Mouse (Mus musculus) neural tube, embryonic 14.5 days (tissue): ENCODE data around the gene Nedd9. TPM values are rescaled to one million over a fixed set of nuclear protein-coding genes. Genes with fewer than 3 reads are reported as not detected.

Experiments used
- ATAC-seq: fragments of 200-750 bp; cut with Nextera tagmentation; 2 replicates; pipeline ENCODE4 v1.8.0; 2017; ENCODE audit warnings: low read depth, mild to moderate bottlenecking, moderate TSS enrichment, moderate library complexity
- H3K27ac ChIP-seq: fragments of 300-500 bp; sonication (generic); 2 replicates; pipeline ENCODE4 v1.5.1; 2014; ENCODE audit warnings: low read depth, mild to moderate bottlenecking, control low read depth, low read length, moderate library complexity, mixed read lengths
- H3K27me3 ChIP-seq: fragments of 300-500 bp; sonication (generic); 2 replicates; pipeline ENCODE4 v1.6.1; 2014; ENCODE audit warnings: low read length; ENCODE audit not compliant: control insufficient read depth, insufficient read depth
- H3K36me3 ChIP-seq: fragments of 300-500 bp; sonication (generic); 2 replicates; pipeline ENCODE4 v1.6.1; 2014; ENCODE audit warnings: low read length, mixed read lengths; ENCODE audit not compliant: control insufficient read depth, insufficient read depth
- H3K4me1 ChIP-seq: fragments of 300-500 bp; sonication (generic); 2 replicates; pipeline ENCODE4 v1.6.1; 2014; ENCODE audit warnings: low read length; ENCODE audit not compliant: control insufficient read depth, insufficient read depth
- H3K4me2 ChIP-seq: fragments of 300-500 bp; sonication (generic); 2 replicates; pipeline ENCODE4 v1.6.1; 2014; ENCODE audit warnings: mild to moderate bottlenecking, low read depth, low read length, control low read depth
- H3K4me3 ChIP-seq: fragments of 300-500 bp; sonication (generic); 2 replicates; pipeline ENCODE4 v1.5.1; 2014; ENCODE audit warnings: low read depth, low read length, control low read depth, mixed read lengths
- H3K9ac ChIP-seq: fragments of 300-500 bp; sonication (generic); replicated peaks from 2 replicates; pipeline ENCODE4 v1.6.1; 2014; ENCODE audit warnings: low read depth, mild to moderate bottlenecking, control low read depth, low read length, mixed read lengths
- H3K9me3 ChIP-seq: fragments of 300-500 bp; sonication (generic); 2 replicates; pipeline ENCODE4 v1.6.1; 2016; ENCODE audit warnings: low read length; ENCODE audit not compliant: control insufficient read depth
- WGBS: fragments of 180-500 bp; shearing (Covaris S2); extraction: QIAGEN DNeasy Blood & Tissue Kit; methylation state at CpG from one replicate; pipeline ENCODE4 v1.1.7; 2014; 5-methylcytosine and 5-hydroxymethylcytosine counted together
- polyA plus RNA-seq: library from polyadenylated mRNA; unstranded; fragments of >200 nt; fragmentation: Nextera tagmentation; extraction: Ambion mirVana; gene quantifications from 2 replicates; pipeline ENCODE4 v1.2.1, GENCODE M21; 2014

Nedd9 gene
- polyA plus RNA-seq, 1 experiment from 2014 or later: 15.1 TPM

- no peak overlapping the region for H3K4me2 ChIP-seq
- no peaks in the 10 kb centered on the region for H3K36me3 ChIP-seq
- H3K4me1 ChIP-seq: no peaks in the 10 kb centered on the region
- H3K9me3 ChIP-seq: no peaks in the 10 kb centered on the region
- H3K4me3 ChIP-seq: no peak overlapping the region
- H3K27ac ChIP-seq: no peak overlapping the region
- H3K9ac ChIP-seq: no peak overlapping the region
- ATAC-seq: no peak
- H3K27me3 ChIP-seq: no peaks in the 10 kb centered on the region
- WGBS: 68% methylated on average over 8 of the region's 8 CpGs
Observed at GRCm38 (mm10) chr13:41514918-41515317, 27.8 kb upstream of the Nedd9 start.

DNA sequence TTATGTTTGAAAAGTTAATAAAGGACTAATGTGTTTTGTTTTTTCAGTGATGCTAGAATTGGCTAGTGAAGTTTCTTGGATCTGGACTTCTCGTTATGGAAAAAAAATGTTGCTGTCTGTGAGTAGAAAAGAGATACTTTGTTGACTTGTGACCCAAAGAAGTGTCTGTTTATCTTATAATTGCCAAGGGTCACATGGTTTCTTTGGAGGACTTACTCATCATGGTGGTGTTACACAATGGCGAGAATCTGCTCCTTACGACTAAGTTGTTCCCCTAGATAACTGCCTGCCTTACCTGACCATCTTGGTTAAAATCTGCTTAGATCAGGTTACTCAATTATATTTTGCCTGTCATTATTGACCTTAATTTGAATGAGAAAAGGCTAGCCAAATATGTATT is 26.3 kb upstream of the Nedd9 start:
- ATAC-seq: no peak
- no peak overlapping the region for H3K4me2 ChIP-seq
- 95% methylated on average over 3 of the region's 3 CpGs for WGBS

GRCm38 (mm10) chr13:41512243-41512642 is 25.1 kb upstream of the Nedd9 start:
- Histone ChIP-seq H3K9me3 (no peaks in the 10 kb centered on the region), H3K4me2 (no peak overlapping the region), H3K4me3 (no peak overlapping the region), H3K27ac (no peak overlapping the region), H3K27me3 (no peaks in the 10 kb centered on the region), H3K4me1 (no peaks in the 10 kb centered on the region), H3K36me3 (no peaks in the 10 kb centered on the region), H3K9ac (no peak overlapping the region)
- 68% methylated on average over 4 of the region's 4 CpGs for WGBS
- ATAC-seq: no peak

More for the DNA sequence above, 26.3 kb upstream of the Nedd9 start:
- Histone ChIP-seq H3K36me3 (no peaks in the 10 kb centered on the region), H3K4me1 (no peaks in the 10 kb centered on the region), H3K9ac (no peak overlapping the region), H3K27ac (no peak overlapping the region), H3K4me3 (no peak overlapping the region), H3K9me3 (no peaks in the 10 kb centered on the region), H3K27me3 (no peaks in the 10 kb centered on the region)

GRCm38 (mm10) chr13:41510631-41511419 is 23.7 kb upstream of the Nedd9 start:
- no peak overlapping the region for H3K27ac ChIP-seq
- no peaks in the 10 kb centered on the region for H3K27me3 ChIP-seq
- H3K4me3 ChIP-seq: no peak overlapping the region
- 31% methylated on average over 7 of the region's 7 CpGs for WGBS
- H3K4me2 ChIP-seq: no peak overlapping the region
- H3K36me3 ChIP-seq: no peaks in the 10 kb centered on the region
- ATAC-seq: no peak
- no peak overlapping the region for H3K9ac ChIP-seq
- H3K9me3 ChIP-seq: no peaks in the 10 kb centered on the region
- no peaks in the 10 kb centered on the region for H3K4me1 ChIP-seq

GRCm38 (mm10) chr13:41505594-41505993 is 18.4 kb upstream of the Nedd9 start:
- Histone ChIP-seq H3K4me2 (no peak overlapping the region), H3K4me3 (no peak overlapping the region), H3K36me3 (no peaks in the 10 kb centered on the region), H3K27ac (no peak overlapping the region), H3K9ac (no peak overlapping the region), H3K9me3 (no peaks in the 10 kb centered on the region), H3K27me3 (no peaks in the 10 kb centered on the region), H3K4me1 (no peaks in the 10 kb centered on the region)
- ATAC-seq: no peak
- 27% methylated on average over 2 of the region's 2 CpGs for WGBS

DNA sequence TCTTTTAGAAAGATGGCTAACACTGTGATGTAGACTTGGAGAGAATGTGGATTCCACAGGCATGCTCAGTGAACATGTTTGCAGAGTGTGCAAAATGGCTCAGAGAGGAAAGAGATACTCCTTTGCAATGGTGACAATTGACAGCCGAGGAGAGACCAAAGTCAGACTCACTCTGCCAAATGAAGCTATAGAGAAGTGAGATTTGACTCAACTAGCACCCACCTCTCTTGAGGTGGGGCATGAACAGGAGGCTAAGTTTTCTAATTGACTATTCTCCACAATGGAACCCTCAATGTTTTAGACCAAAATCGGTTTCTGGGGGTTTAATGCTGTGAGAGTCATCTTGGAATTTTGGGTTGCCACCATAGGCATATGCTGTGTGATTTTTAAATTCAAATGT is 17.8 kb upstream of the Nedd9 start:
- Histone ChIP-seq H3K27me3 (no peaks in the 10 kb centered on the region), H3K27ac (no peak overlapping the region), H3K4me2 (no peak overlapping the region), H3K4me3 (no peak overlapping the region), H3K36me3 (no peaks in the 10 kb centered on the region), H3K9ac (no peak overlapping the region), H3K9me3 (no peaks in the 10 kb centered on the region), H3K4me1 (no peaks in the 10 kb centered on the region)
- 92% methylated on average over 2 of the region's 2 CpGs for WGBS
- ATAC-seq: no peak

DNA sequence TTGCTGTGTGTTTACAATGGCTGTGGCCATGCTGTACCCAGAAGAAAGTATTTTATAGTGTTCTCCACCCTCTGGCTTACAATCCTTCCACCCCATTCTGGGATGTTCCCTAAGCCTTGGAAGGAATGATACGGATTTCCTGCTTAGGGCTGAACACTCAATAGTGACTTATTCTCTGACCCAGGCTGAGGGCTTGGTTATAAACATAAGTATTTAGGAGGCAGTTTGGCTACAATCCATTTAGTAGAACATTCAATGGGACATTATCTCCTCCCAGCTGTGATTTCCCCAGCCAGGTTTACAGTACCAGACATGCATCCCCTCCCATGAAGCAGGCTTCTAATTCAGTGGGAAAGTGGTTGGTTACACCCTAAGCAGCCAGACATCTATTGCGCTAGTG is 17.3 kb upstream of the Nedd9 start:
- 96% methylated on average over 2 of the region's 2 CpGs for WGBS

DNA sequence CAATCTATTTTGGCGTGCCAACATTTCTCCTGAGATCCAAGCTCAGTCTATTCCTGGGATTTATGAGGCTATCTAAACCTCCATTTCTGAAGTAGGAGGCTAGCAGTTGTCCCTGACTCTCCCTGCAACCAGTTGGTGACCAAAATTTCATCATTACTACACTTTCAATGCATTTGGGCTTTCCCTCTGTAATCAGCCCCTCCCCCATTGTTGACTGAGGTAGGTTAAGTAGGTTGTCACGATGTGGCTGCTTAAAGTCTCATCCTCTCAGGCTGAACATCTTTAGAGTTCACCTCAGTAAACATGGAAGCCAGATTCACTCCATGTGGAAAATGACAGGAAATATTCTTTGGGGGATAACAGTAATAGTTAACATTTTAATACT is 15.7 kb upstream of the Nedd9 start:
- Histone ChIP-seq H3K36me3 (no peaks in the 10 kb centered on the region), H3K9me3 (no peaks in the 10 kb centered on the region), H3K4me2 (no peak overlapping the region), H3K4me3 (no peak overlapping the region), H3K9ac (no peak overlapping the region), H3K27me3 (no peaks in the 10 kb centered on the region), H3K4me1 (no peaks in the 10 kb centered on the region), H3K27ac (no peak overlapping the region)
- WGBS: 81% methylated on average over 2 of the region's 2 CpGs
- no peak for ATAC-seq

More for the DNA sequence above, 17.3 kb upstream of the Nedd9 start:
- Histone ChIP-seq H3K36me3 (no peaks in the 10 kb centered on the region), H3K4me3 (no peak overlapping the region), H3K4me1 (no peaks in the 10 kb centered on the region), H3K27ac (no peak overlapping the region), H3K4me2 (no peak overlapping the region), H3K9me3 (no peaks in the 10 kb centered on the region), H3K9ac (no peak overlapping the region), H3K27me3 (no peaks in the 10 kb centered on the region)
- no peak for ATAC-seq

- Histone ChIP-seq H3K4me2 (no peak overlapping the region), H3K4me3 (no peak overlapping the region), H3K36me3 (no peaks in the 10 kb centered on the region), H3K27ac (no peak overlapping the region), H3K4me1 (no peaks in the 10 kb centered on the region), H3K27me3 (no peaks in the 10 kb centered on the region), H3K9me3 (no peaks in the 10 kb centered on the region), H3K9ac (no peak overlapping the region)
- WGBS: 50% methylated on average over 12 of the region's 12 CpGs
- no peak for ATAC-seq
Observed at GRCm38 (mm10) chr13:41502136-41502916, 15.2 kb upstream of the Nedd9 start.
